Mouse (Mus musculus) bone marrow macrophage, adult 2 months (primary cell): ENCODE measurements at regions not wholly inside any gene's neighbourhood (a gene's known extent, or its start where the extent isn't known, plus 50 kb on each side); places are given as distances from the start of the nearest gene placed in this dataset.

Experiments
- CTCF ChIP-seq: IDR thresholded peaks from 2 replicates; pipeline ENCODE4 v1.5.1; 2012; ENCODE audit warnings: low read depth, mild to moderate bottlenecking, low read length, moderate library complexity
- POLR2A ChIP-seq: IDR thresholded peaks from 2 replicates; pipeline ENCODE4 v1.6.1; 2012; ENCODE audit warnings: mild to moderate bottlenecking, low read depth, low read length, borderline replicate concordance

GRCm38 (mm10) chr2:103168266-103168665 is 94.8 kb downstream of the Apip start:
- no peak for TF ChIP-seq CTCF
- TF ChIP-seq POLR2A = no peak
